Mouse (Mus musculus) hindbrain, embryonic 15.5 days (tissue): ENCODE results near the gene Pgpep1l. TPM values are rescaled to one million over a fixed set of nuclear protein-coding genes. Genes with fewer than 3 reads are reported as not detected.

Experiments
- ATAC-seq: fragments of 200-750 bp; cut with Nextera tagmentation; 2 replicates; pipeline ENCODE4 v1.8.0; 2017; ENCODE audit warnings: low read depth, moderate number of reproducible peaks, moderate TSS enrichment; ENCODE audit not compliant: low FRiP score
- H3K27ac ChIP-seq: fragments of 300-500 bp; sonication (generic); replicated peaks from 2 replicates; pipeline ENCODE4 v1.5.1; 2015; ENCODE audit warnings: mild to moderate bottlenecking, inconsistent platforms
- H3K27me3 ChIP-seq: fragments of 300-500 bp; sonication (generic); 2 replicates; pipeline ENCODE4 v1.6.1; 2015; ENCODE audit warnings: control low read depth, inconsistent platforms
- H3K36me3 ChIP-seq: fragments of 300-500 bp; sonication (generic); 2 replicates; pipeline ENCODE4 v1.6.1; 2015; ENCODE audit warnings: control low read depth, inconsistent platforms
- H3K4me1 ChIP-seq: fragments of 300-500 bp; sonication (generic); replicated peaks from 2 replicates; pipeline ENCODE4 v1.6.1; 2015; ENCODE audit warnings: control low read depth, inconsistent platforms
- H3K4me2 ChIP-seq: fragments of 300-500 bp; sonication (generic); 2 replicates; pipeline ENCODE4 v1.6.1; 2015; ENCODE audit warnings: moderate library complexity, mild to moderate bottlenecking, inconsistent platforms
- H3K4me3 ChIP-seq: fragments of 300-500 bp; sonication (generic); 2 replicates; pipeline ENCODE4 v1.5.1; 2015; ENCODE audit warnings: mild to moderate bottlenecking, inconsistent platforms
- H3K9ac ChIP-seq: fragments of 300-500 bp; sonication (generic); 2 replicates; pipeline ENCODE4 v1.6.1; 2015; ENCODE audit warnings: inconsistent platforms
- H3K9me3 ChIP-seq: fragments of 300-500 bp; sonication (generic); 2 replicates; pipeline ENCODE4 v1.6.1; 2016; ENCODE audit warnings: control low read depth, inconsistent platforms
- WGBS: fragments of 180-500 bp; shearing (Covaris S2); methylation state at CpG from one replicate; pipeline ENCODE4 v1.1.7; 2015; 5-methylcytosine and 5-hydroxymethylcytosine counted together
- polyA plus RNA-seq: library from polyadenylated mRNA; unstranded; fragments of >200 nt; fragmentation: Nextera tagmentation; extraction: Ambion mirVana; gene quantifications from 2 replicates; pipeline ENCODE4 v1.2.1, GENCODE M21; 2015

The Pgpep1l gene
- polyA plus RNA-seq, 1 experiment from 2014 or later = not detected

DNA sequence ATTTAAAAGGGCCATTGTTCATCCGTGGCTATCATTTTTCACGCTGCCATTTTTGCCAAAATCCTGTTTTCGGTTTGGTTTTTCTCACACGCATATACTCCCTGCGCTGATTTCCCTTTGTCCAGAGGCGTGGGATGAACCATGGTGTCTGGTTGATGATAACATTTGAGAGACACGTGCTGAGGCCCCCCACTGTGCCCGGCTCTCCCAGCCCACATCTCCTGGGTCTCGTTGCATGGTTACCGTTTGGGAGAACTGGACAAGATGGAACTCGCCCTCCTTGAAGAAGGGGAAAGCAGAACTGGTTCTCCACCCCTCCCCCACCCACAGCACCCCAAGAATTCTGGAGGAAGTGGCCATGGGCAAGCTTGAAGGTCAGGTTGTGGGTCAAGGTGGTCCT is 37.0 kb downstream of the Pgpep1l start:
- ATAC-seq = no peak
- H3K36me3 ChIP-seq = peaks cover 13% of the 10 kb centered on the region; the same call in 1 of the 2 replicates
- 72% methylated on average over 11 of the region's 11 CpGs for WGBS
- peaks cover 19% of the 10 kb centered on the region for H3K4me1 ChIP-seq
- no peak overlapping the region for H3K4me3 ChIP-seq
- H3K27ac ChIP-seq = no peak overlapping the region
- H3K9me3 ChIP-seq = no peaks in the 10 kb centered on the region
- no peak overlapping the region for H3K4me2 ChIP-seq
- H3K9ac ChIP-seq = no peak overlapping the region
- no peaks in the 10 kb centered on the region for H3K27me3 ChIP-seq

- Histone ChIP-seq H3K9ac (no peak overlapping the region), H3K27ac (no peak overlapping the region), H3K36me3 (peaks cover 13% of the 10 kb centered on the region; the same call in 1 of the 2 replicates), H3K4me3 (no peak overlapping the region), H3K4me2 (no peak overlapping the region), H3K27me3 (no peaks in the 10 kb centered on the region), H3K4me1 (peaks cover 19% of the 10 kb centered on the region), H3K9me3 (no peaks in the 10 kb centered on the region)
- 79% methylated on average over 9 of the region's 9 CpGs for WGBS
- ATAC-seq = no peak
Measured at GRCm38 (mm10) chr7:68225427-68226054, 38.5 kb downstream of the Pgpep1l start.

DNA sequence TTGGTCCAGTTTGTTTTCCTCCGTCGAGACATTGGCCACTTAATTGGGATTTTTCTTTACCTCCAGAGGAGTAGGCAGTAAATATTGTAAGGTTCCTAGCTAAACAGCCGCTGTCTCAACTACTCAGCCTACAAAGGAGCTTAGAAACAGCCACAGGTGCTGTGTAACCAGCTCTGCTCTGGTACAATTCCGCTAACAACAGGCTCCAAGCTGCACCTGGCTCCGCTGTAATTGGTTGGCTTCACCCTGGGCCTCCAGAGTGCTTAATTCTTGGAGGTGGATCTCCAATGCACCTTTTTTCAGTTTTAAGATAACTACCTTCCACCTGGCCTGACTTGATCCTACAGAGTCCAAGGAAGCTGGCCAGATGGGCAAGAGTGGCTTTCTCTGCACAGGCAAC is 40.0 kb downstream of the Pgpep1l start:
- peak overlapping the region; percentile 61; the same call in 1 of the 2 replicates for H3K27ac ChIP-seq
- no peak overlapping the region for H3K4me3 ChIP-seq
- peaks cover 19% of the 10 kb centered on the region for H3K4me1 ChIP-seq
- 90% methylated on average over 5 of the region's 5 CpGs for WGBS
- H3K4me2 ChIP-seq = no peak overlapping the region
- H3K27me3 ChIP-seq = no peaks in the 10 kb centered on the region
- no peak for ATAC-seq
- H3K9ac ChIP-seq = no peak overlapping the region
- H3K9me3 ChIP-seq = no peaks in the 10 kb centered on the region
- H3K36me3 ChIP-seq = peaks cover 18% of the 10 kb centered on the region

GRCm38 (mm10) chr7:68223356-68223808 is 40.7 kb downstream of the Pgpep1l start:
- H3K4me1 ChIP-seq = peaks cover 17% of the 10 kb centered on the region
- H3K27ac ChIP-seq = peak overlapping the region; percentile 61
- H3K9ac ChIP-seq = no peak overlapping the region
- no peak overlapping the region for H3K4me3 ChIP-seq
- H3K36me3 ChIP-seq = peaks cover 24% of the 10 kb centered on the region
- WGBS = 46% methylated on average over 13 of the region's 13 CpGs
- peak; percentile 65 for ATAC-seq
- no peaks in the 10 kb centered on the region for H3K27me3 ChIP-seq
- H3K9me3 ChIP-seq = no peaks in the 10 kb centered on the region
- no peak overlapping the region for H3K4me2 ChIP-seq

- H3K27ac ChIP-seq = 0 out of 2 replicates have a peak overlapping the region, but pooled peaks have one; percentile 2
- H3K27me3 ChIP-seq = no peaks in the 10 kb centered on the region
- 72% methylated on average over 9 of the region's 9 CpGs for WGBS
- ATAC-seq = 0 out of 2 replicates have a peak, but pooled peaks have one; percentile 16
- no peak overlapping the region for H3K4me2 ChIP-seq
- peaks cover 15% of the 10 kb centered on the region; the same call in 1 of the 2 replicates for H3K4me1 ChIP-seq
- H3K9me3 ChIP-seq = no peaks in the 10 kb centered on the region
- H3K4me3 ChIP-seq = no peak overlapping the region
- peaks cover 35% of the 10 kb centered on the region for H3K36me3 ChIP-seq
- H3K9ac ChIP-seq = no peak overlapping the region
Measured at GRCm38 (mm10) chr7:68221677-68222230, 42.3 kb downstream of the Pgpep1l start.

DNA sequence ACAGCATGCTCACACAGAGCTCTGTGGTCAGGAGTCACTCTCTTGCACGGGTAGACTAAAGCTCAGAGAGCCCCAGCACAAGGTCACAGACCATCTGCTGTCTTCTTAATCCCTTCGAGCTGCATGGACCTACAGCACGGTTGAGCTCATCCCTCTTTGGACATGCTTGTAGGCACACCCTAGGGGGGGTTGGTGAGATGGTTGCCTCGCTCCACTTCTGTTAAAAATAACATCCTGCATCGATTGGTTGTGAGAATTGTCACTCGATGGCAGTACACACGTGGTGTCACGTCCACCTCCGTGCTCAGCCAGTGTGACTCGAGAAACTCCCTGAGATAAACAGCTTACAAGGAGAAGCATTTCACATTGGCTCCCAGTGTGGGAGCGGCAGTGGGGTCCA is 45.2 kb downstream of the Pgpep1l start:
- no peak overlapping the region for H3K4me3 ChIP-seq
- ATAC-seq = no peak
- peaks cover 15% of the 10 kb centered on the region; the same call in 1 of the 2 replicates for H3K4me1 ChIP-seq
- H3K27ac ChIP-seq = no peak overlapping the region
- H3K36me3 ChIP-seq = peaks cover 48% of the 10 kb centered on the region
- no peak overlapping the region for H3K4me2 ChIP-seq
- 93% methylated on average over 11 of the region's 11 CpGs for WGBS
- H3K27me3 ChIP-seq = no peaks in the 10 kb centered on the region
- no peaks in the 10 kb centered on the region for H3K9me3 ChIP-seq
- no peak overlapping the region for H3K9ac ChIP-seq

DNA sequence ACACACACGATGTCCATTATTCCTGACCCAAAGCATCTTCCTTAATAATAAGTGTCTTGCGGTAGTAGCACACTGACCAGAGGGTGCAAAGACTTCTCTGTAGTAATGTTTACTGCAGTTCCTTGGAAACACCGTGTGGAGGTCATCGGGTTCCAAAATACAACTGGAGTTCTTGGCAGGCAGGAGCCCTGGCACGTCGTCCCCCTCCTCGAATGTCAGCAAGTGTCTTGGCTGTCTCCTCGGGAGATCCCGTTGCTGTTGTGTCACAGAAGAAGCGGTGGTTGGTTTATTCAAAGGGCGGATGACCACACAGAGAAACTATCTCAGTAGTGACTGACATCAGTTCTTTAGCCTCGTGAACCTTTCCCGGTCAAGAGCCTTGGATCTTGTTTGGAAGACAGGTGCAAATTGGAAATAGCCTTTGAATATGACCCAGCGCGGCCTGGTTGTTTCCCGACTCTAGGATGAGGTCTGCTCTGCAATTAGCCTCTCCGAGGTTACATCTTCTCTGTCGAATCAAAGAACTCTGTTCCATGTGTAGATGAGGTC is 48.4 kb downstream of the Pgpep1l start:
- Histone ChIP-seq H3K9me3 (no peaks in the 10 kb centered on the region), H3K9ac (no peak overlapping the region), H3K4me2 (no peak overlapping the region), H3K4me3 (no peak overlapping the region), H3K27ac (no peak overlapping the region), H3K4me1 (no peaks in the 10 kb centered on the region), H3K27me3 (no peaks in the 10 kb centered on the region), H3K36me3 (peaks cover 54% of the 10 kb centered on the region)
- no peak for ATAC-seq
- 84% methylated on average over 18 of the region's 18 CpGs for whole genome bisulfite sequencing

GRCm38 (mm10) chr7:68213842-68214241 is 50.2 kb downstream of the Pgpep1l start:
- Histone ChIP-seq H3K9me3 (no peaks in the 10 kb centered on the region), H3K27me3 (no peaks in the 10 kb centered on the region), H3K9ac (no peak overlapping the region), H3K27ac (no peak overlapping the region), H3K4me1 (no peaks in the 10 kb centered on the region), H3K4me3 (no peak overlapping the region), H3K36me3 (peaks cover 59% of the 10 kb centered on the region), H3K4me2 (no peak overlapping the region)
- 82% methylated on average over 5 of the region's 5 CpGs for WGBS
- ATAC-seq = no peak

DNA sequence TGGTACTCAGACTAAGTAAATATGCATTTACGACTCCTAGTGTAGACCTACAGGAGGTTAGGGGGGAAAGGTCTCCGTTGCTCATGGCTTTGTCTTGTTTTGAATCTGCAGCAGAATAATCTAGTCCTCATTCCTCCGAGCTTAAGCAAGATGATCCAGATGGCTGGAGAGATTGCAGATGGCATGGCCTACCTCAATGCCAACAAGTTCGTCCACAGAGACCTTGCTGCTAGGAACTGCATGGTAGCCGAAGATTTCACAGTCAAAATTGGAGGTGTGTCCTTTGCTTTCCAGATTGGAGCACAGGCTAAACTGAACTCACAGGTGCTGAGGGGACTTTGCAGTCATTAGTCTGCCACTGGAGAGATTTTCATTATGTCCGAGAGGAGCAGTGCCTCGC is 52.1 kb downstream of the Pgpep1l start:
- no peak for ATAC-seq

GRCm38 (mm10) chr7:68210417-68210816 is 53.6 kb downstream of the Pgpep1l start:
- 71% methylated on average over 4 of the region's 4 CpGs for WGBS
- Histone ChIP-seq H3K9me3 (no peaks in the 10 kb centered on the region), H3K27me3 (no peaks in the 10 kb centered on the region), H3K4me2 (no peak overlapping the region), H3K4me1 (no peaks in the 10 kb centered on the region), H3K36me3 (peaks cover 53% of the 10 kb centered on the region), H3K27ac (no peak overlapping the region), H3K4me3 (no peak overlapping the region), H3K9ac (no peak overlapping the region)
- no peak for ATAC-seq

More for the DNA sequence above, 52.1 kb downstream of the Pgpep1l start:
- Histone ChIP-seq H3K4me2 (no peak overlapping the region), H3K9me3 (no peaks in the 10 kb centered on the region), H3K27me3 (no peaks in the 10 kb centered on the region), H3K9ac (no peak overlapping the region), H3K4me3 (no peak overlapping the region), H3K4me1 (no peaks in the 10 kb centered on the region), H3K27ac (no peak overlapping the region), H3K36me3 (peaks cover 59% of the 10 kb centered on the region)
- 87% methylated on average over 7 of the region's 7 CpGs for WGBS

GRCm38 (mm10) chr7:68209039-68209438 is 55.0 kb downstream of the Pgpep1l start:
- Histone ChIP-seq H3K27ac (no peak overlapping the region), H3K4me1 (no peaks in the 10 kb centered on the region), H3K4me2 (no peak overlapping the region), H3K27me3 (no peaks in the 10 kb centered on the region), H3K9me3 (no peaks in the 10 kb centered on the region), H3K36me3 (peaks cover 45% of the 10 kb centered on the region), H3K4me3 (no peak overlapping the region), H3K9ac (no peak overlapping the region)
- ATAC-seq = no peak
- 96% methylated on average over 6 of the region's 6 CpGs for WGBS

- Histone ChIP-seq H3K27ac (no peak overlapping the region), H3K27me3 (no peaks in the 10 kb centered on the region), H3K4me2 (no peak overlapping the region), H3K4me3 (no peak overlapping the region), H3K9me3 (no peaks in the 10 kb centered on the region), H3K36me3 (peaks cover 48% of the 10 kb centered on the region), H3K4me1 (no peaks in the 10 kb centered on the region), H3K9ac (no peak overlapping the region)
- WGBS = 96% methylated on average over 8 of the region's 8 CpGs
- ATAC-seq = no peak
Measured at GRCm38 (mm10) chr7:68205776-68206427, 58.1 kb downstream of the Pgpep1l start.
